Mouse (Mus musculus) liver, adult 2 months (tissue): Measurements from ENCODE around the gene Cacna2d1.

Source experiments
- CTCF ChIP-seq: fragments of 200-500 bp; IDR thresholded peaks from 2 replicates; pipeline ENCODE4 v1.5.1; 2011; ENCODE audit warnings: low read depth, low read length, control low read depth
- POLR2A ChIP-seq: fragments of 200-500 bp; IDR thresholded peaks from 2 replicates; pipeline ENCODE4 v1.6.1; 2011; ENCODE audit warnings: low read length, control low read depth; ENCODE audit not compliant: insufficient read depth; ENCODE audit errors: extremely low read depth

GRCm38 (mm10) chr5:16047452-16048191 lies 113.1 kb downstream of the Cacna2d1 start:
- TF ChIP-seq CTCF (no peak), POLR2A (no peak)
